Comparison of ENCODE assay signal across 17 mouse cellular contexts in the genomic region with DNA sequence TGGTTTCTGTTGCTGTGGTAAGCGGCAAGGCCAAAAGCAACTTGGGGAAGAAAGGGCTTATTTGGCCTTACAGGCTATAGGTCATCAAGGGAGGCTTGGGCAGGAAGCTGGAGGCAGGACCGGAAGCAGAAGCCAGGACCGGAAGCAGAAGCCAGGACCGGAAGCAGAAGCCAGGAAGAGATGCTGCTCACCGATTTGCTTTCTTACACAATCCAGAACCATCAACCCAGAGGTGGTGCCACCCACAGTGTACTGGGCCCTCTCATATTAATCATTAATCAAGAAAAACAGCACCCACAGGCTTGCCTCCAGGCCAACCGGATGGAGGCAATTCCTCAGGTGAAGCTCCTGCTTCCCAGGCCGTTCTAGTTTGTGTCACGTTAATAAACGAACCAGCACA. TPM values are rescaled to one million over a fixed set of nuclear protein-coding genes. Genes with fewer than 3 reads are reported as not detected.
DNase-seq lines count a peak whose midpoint lies in the region; ATAC-seq and TF ChIP-seq lines count a peak whose summit lies in the region.
"Had no signal": no experiment of that assay in that cellular context is flagged by ENCODE, and none has a peak within 500 bp of the region (broad histone marks: within the 10 kb centered on the region; RNA-seq: fewer than 3 reads in every experiment).

No protein-coding gene starts in this region.

- H3K27ac ChIP-seq in kidney, adult 2 months (ENCODE audit: insufficient read depth, low read depth, low read length), result no peak overlapping the region
- H3K27ac ChIP-seq in kidney, embryonic 15.5 days, result no peak overlapping the region
- no peak overlapping the region for H3K27ac ChIP-seq in forebrain, postnatal 0 days (ENCODE audit: low read depth, low read length)
- H3K27ac ChIP-seq in midbrain, embryonic 10.5 days (replicated peaks), result no peak overlapping the region
- H3K27ac ChIP-seq: heart, embryonic 15.5 days; hindbrain, embryonic 10.5 days; limb, embryonic 13.5 days had no signal

- WGBS in kidney, adult 2 months, result 46% methylated on average over 9 of the region's 9 CpGs
- WGBS in kidney, embryonic 15.5 days, result 79% methylated on average over 9 of the region's 9 CpGs
- 92% methylated on average over 9 of the region's 9 CpGs for WGBS in forebrain, postnatal 0 days
- WGBS in midbrain, embryonic 10.5 days, result 90% methylated on average over 9 of the region's 9 CpGs

- DNase-seq in kidney, adult 2 months, result peak; percentile 71
- DNase-seq in kidney, postnatal 36 days, result peak; percentile 42
- DNase-seq in forebrain, postnatal 0 days, result no peak
- DNase-seq in midbrain, embryonic 10.5 days (ENCODE audit: low spot score), result no peak
- no peak for DNase-seq in heart, adult 9 months (ENCODE audit: low spot score in 2 of 2)
- DNase-seq: right cerebral cortex, postnatal 25 days had no signal

- H3K4me2 ChIP-seq in kidney, embryonic 15.5 days, result no peak overlapping the region
- H3K4me2 ChIP-seq in forebrain, postnatal 0 days (ENCODE audit: low read depth), result no peak overlapping the region
- H3K4me2 ChIP-seq: heart, embryonic 15.5 days; limb, embryonic 13.5 days had no signal

- no peak overlapping the region for H3K9ac ChIP-seq in kidney, embryonic 15.5 days
- no peak overlapping the region for H3K9ac ChIP-seq in forebrain, postnatal 0 days
- H3K9ac ChIP-seq: heart, embryonic 15.5 days; limb, embryonic 13.5 days had no signal

- TF ChIP-seq CTCF in kidney, adult 2 months (conservative IDR thresholded peaks at IDR 0.05; ENCODE audit: insufficient read depth, insufficient read length, low read depth, low read length), result no peak
- TF ChIP-seq CTCF in forebrain, postnatal 0 days (IDR thresholded peaks at IDR 0.05; ENCODE audit: low read depth), result no peak

- H3K4me3 ChIP-seq in kidney, adult 2 months (ENCODE audit: insufficient read depth, low read depth, low read length), result no peak overlapping the region
- H3K4me3 ChIP-seq in kidney, embryonic 15.5 days (replicated peaks), result no peak overlapping the region
- no peak overlapping the region for H3K4me3 ChIP-seq in forebrain, postnatal 0 days (ENCODE audit: low read depth, low read length)
- no peak overlapping the region for H3K4me3 ChIP-seq in midbrain, embryonic 10.5 days
- H3K4me3 ChIP-seq: erythroblast, embryonic 14.5 days; heart, embryonic 15.5 days; hindbrain, embryonic 10.5 days; limb, embryonic 13.5 days had no signal

- no peak for TF ChIP-seq POLR2A in kidney, adult 2 months (IDR thresholded peaks at IDR 0.05; ENCODE audit: low read depth, low read length)

- no peak for ATAC-seq in kidney, embryonic 15.5 days (replicated peaks; ENCODE audit: low FRiP score)
- ATAC-seq in common myeloid progenitor, adult 5-6 weeks (replicated peaks; ENCODE audit: low read depth, poor library complexity, severe bottlenecking), result peak; percentile 26; the same call in 1 of the 2 replicates
- ATAC-seq in monocyte, adult 5-6 weeks (replicated peaks; ENCODE audit: insufficient number of reproducible peaks, low FRiP score, low TSS enrichment, poor library complexity, severe bottlenecking), result peak; percentile 52; the same call in 1 of the 2 replicates
- ATAC-seq in forebrain, postnatal 0 days, result no peak

- H3K27me3 ChIP-seq in kidney, adult 2 months (replicated peaks; ENCODE audit: control insufficient read depth, insufficient read depth, low read length), result no peaks in the 10 kb centered on the region
- no peaks in the 10 kb centered on the region for H3K27me3 ChIP-seq in kidney, embryonic 15.5 days
- H3K27me3 ChIP-seq in forebrain, postnatal 0 days (ENCODE audit: insufficient read depth, low read length), result no peaks in the 10 kb centered on the region
- H3K27me3 ChIP-seq in midbrain, embryonic 10.5 days (ENCODE audit: low read depth, poor library complexity, severe bottlenecking), result no peaks in the 10 kb centered on the region
- H3K27me3 ChIP-seq: heart, embryonic 15.5 days; limb, embryonic 13.5 days had no signal

- H3K9me3 ChIP-seq in kidney, embryonic 15.5 days (replicated peaks), result 0 out of 2 replicates have a peak, but pooled peaks cover 6% of the 10 kb centered on the region
- H3K9me3 ChIP-seq in forebrain, postnatal 0 days (ENCODE audit: low read length), result no peaks in the 10 kb centered on the region
- H3K9me3 ChIP-seq in midbrain, embryonic 10.5 days (replicated peaks), result no peaks in the 10 kb centered on the region
- H3K9me3 ChIP-seq: heart, embryonic 15.5 days; hindbrain, embryonic 10.5 days; limb, embryonic 13.5 days had no signal

- H3K4me1 ChIP-seq in kidney, adult 2 months (ENCODE audit: control insufficient read depth, insufficient read depth, low read length), result no peaks in the 10 kb centered on the region
- no peaks in the 10 kb centered on the region for H3K4me1 ChIP-seq in kidney, embryonic 15.5 days
- no peaks in the 10 kb centered on the region for H3K4me1 ChIP-seq in forebrain, postnatal 0 days (ENCODE audit: insufficient read depth)
- H3K4me1 ChIP-seq in midbrain, embryonic 10.5 days, result no peaks in the 10 kb centered on the region
- H3K4me1 ChIP-seq: heart, embryonic 15.5 days; hindbrain, embryonic 10.5 days; limb, embryonic 13.5 days had no signal

- no peaks in the 10 kb centered on the region for H3K36me3 ChIP-seq in kidney, adult 2 months (ENCODE audit: control insufficient read depth, insufficient read depth, low read length)
- H3K36me3 ChIP-seq in kidney, embryonic 15.5 days, result no peaks in the 10 kb centered on the region
- no peaks in the 10 kb centered on the region for H3K36me3 ChIP-seq in forebrain, postnatal 0 days (ENCODE audit: insufficient read depth)
- no peaks in the 10 kb centered on the region for H3K36me3 ChIP-seq in midbrain, embryonic 10.5 days
- H3K36me3 ChIP-seq: heart, embryonic 15.5 days; hindbrain, embryonic 10.5 days; limb, embryonic 13.5 days had no signal

RNA-seq across cellular contexts. Expression of gene Ern2, which starts 10.8 kb away (rescaled TPM):
- 0.16 and 0.19 TPM in 2 replicates for polyA plus RNA-seq in kidney, adult 2 months (2012; rRNA removed)
- 0.89 TPM in 1 of 2 replicates, not detected in the other for polyA plus RNA-seq in kidney, embryonic 15.5 days (2015; fragmentation: Nextera tagmentation; extraction: Ambion mirVana)
- not detected in 2 replicates for total RNA-seq in common myeloid progenitor, adult 5-6 weeks (2017)
- total RNA-seq in monocyte, adult 5-6 weeks (2017), result not detected in 3 replicates
- total RNA-seq in forebrain, postnatal 0 days (2014; rRNA removed), result 1.8 and 3.0 TPM in 2 replicates
- 0.60 and 0.96 TPM in 2 replicates for polyA plus RNA-seq in forebrain, postnatal 0 days (2015; fragmentation: Nextera tagmentation; extraction: Ambion mirVana)
- 0.11 TPM in 1 of 2 replicates, not detected in the other for polyA plus RNA-seq in midbrain, embryonic 10.5 days (2016; fragmentation: Nextera tagmentation; extraction: Ambion mirVana)
- total RNA-seq: gastrocnemius, adult 8-10 months; heart, adult 18-20 months; megakaryocyte-erythroid progenitor cell, adult 5-6 weeks had no signal
- polyA plus RNA-seq: embryonic facial prominence, embryonic 11.5 days; erythroblast, embryonic 14.5 days had no signal

RNA-seq across cellular contexts. Expression of gene Chp2, which starts 22.5 kb away (rescaled TPM):
- polyA plus RNA-seq in kidney, adult 2 months (2012; rRNA removed), result 1.2 and 1.6 TPM in 2 replicates
- polyA plus RNA-seq in kidney, embryonic 15.5 days (2015; fragmentation: Nextera tagmentation; extraction: Ambion mirVana), result 0.75 and 0.77 TPM in 2 replicates
- 0.24 TPM in 1 of 2 replicates, not detected in the other for total RNA-seq in common myeloid progenitor, adult 5-6 weeks (2017)
- total RNA-seq in monocyte, adult 5-6 weeks (2017), result not detected in 3 replicates
- total RNA-seq in forebrain, postnatal 0 days (2014; rRNA removed), result 1.00 and 1.5 TPM in 2 replicates
- 0.98 and 1.1 TPM in 2 replicates for polyA plus RNA-seq in forebrain, postnatal 0 days (2015; fragmentation: Nextera tagmentation; extraction: Ambion mirVana)
- polyA plus RNA-seq in midbrain, embryonic 10.5 days (2016; fragmentation: Nextera tagmentation; extraction: Ambion mirVana), result 0.21 TPM in 1 of 2 replicates, not detected in the other
- total RNA-seq: megakaryocyte-erythroid progenitor cell, adult 5-6 weeks had no signal
- polyA plus RNA-seq: embryonic facial prominence, embryonic 11.5 days; erythroblast, embryonic 14.5 days; limb, embryonic 13.5 days had no signal

RNA-seq across cellular contexts. Expression of gene Plk1, which starts 37.5 kb away (rescaled TPM):
- 1.1 and 1.5 TPM in 2 replicates for polyA plus RNA-seq in kidney, adult 2 months (2012; rRNA removed)
- polyA plus RNA-seq in kidney, embryonic 15.5 days (2015; fragmentation: Nextera tagmentation; extraction: Ambion mirVana), result 147 and 150 TPM in 2 replicates
- total RNA-seq in common myeloid progenitor, adult 5-6 weeks (2017), result 39.9 and 67.0 TPM in 2 replicates
- total RNA-seq in monocyte, adult 5-6 weeks (2017), result 0.21 to 0.68 TPM in 2 of 3 replicates, not detected in the other
- total RNA-seq in forebrain, postnatal 0 days (2014; rRNA removed), result 4.0 and 7.3 TPM in 2 replicates
- 10.5 and 11.4 TPM in 2 replicates for polyA plus RNA-seq in forebrain, postnatal 0 days (2015; fragmentation: Nextera tagmentation; extraction: Ambion mirVana)
- 222 and 248 TPM in 2 replicates for polyA plus RNA-seq in midbrain, embryonic 10.5 days (2016; fragmentation: Nextera tagmentation; extraction: Ambion mirVana)

Comparison
In these comparisons a context has a peak if more than half of its experiments do, and no peak if none do; other contexts are left out.
1. RNA of gene Plk1, which starts 37.5 kb away (polyA plus RNA-seq): 222 to 248 TPM in midbrain, embryonic 10.5 days and 147 to 150 TPM in kidney, embryonic 15.5 days; 10.5 to 11.4 TPM in forebrain, postnatal 0 days and 1.1 to 1.5 TPM in kidney, adult 2 months; every median in the first group is over 10 times any median in the second.
2. DNase-seq: peak in kidney, adult 2 months (single experiment) and kidney, postnatal 36 days (2 of 2); none in forebrain, postnatal 0 days (single experiment), midbrain, embryonic 10.5 days (single experiment) and heart, adult 9 months (0 of 2).
3. ATAC-seq: peak in common myeloid progenitor, adult 5-6 weeks (single experiment) and monocyte, adult 5-6 weeks (single experiment); none in kidney, embryonic 15.5 days (single experiment) and forebrain, postnatal 0 days (single experiment).